In the genomic region with DNA sequence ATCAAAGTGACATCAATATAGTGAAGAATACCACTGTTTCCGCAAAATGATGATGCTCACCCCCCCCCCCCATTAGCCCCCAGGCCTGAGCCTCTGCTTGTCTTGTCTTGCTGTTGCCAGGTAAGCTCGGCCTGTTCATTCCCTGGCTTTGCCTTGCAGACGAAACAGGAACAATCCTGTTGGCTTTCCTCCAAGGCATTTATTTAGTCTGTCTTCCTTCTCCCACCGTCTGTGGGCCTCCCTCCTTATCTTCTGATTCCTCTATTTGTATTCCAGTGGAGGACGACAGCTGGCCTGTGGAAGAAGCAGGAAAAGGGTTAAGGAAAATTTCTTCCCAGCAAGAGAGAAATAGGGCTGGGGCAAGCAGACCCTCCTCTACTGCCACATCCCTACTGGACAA, we compare ENCODE assay signal across 18 mouse cellular contexts.
DNase-seq lines count a peak whose midpoint lies in the region; ATAC-seq and TF ChIP-seq lines count a peak whose summit lies in the region.
"Had no signal": no experiment of that assay in that cellular context is flagged by ENCODE, and none has a peak within 500 bp of the region (broad histone marks: within the 10 kb centered on the region; RNA-seq: fewer than 3 reads in every experiment).

No protein-coding gene starts in this region.

- intact Hi-C loops in heart, postnatal 25 days (cut with DNase I), result no loop called here

- ATAC-seq in heart, embryonic 13.5 days (ENCODE audit: extremely low read depth, insufficient number of reproducible peaks, low FRiP score, low TSS enrichment), result no peak
- no peak for ATAC-seq in lung, postnatal 0 days
- ATAC-seq in embryonic facial prominence, embryonic 15.5 days (ENCODE audit: insufficient number of reproducible peaks, low FRiP score, low TSS enrichment, low read depth), result no peak
- peak; percentile 48 for ATAC-seq in stomach, embryonic 16.5 days (ENCODE audit: insufficient read depth, low FRiP score)

- H3K27me3 ChIP-seq in heart, embryonic 13.5 days (replicated peaks), result no peaks in the 10 kb centered on the region
- no peaks in the 10 kb centered on the region for H3K27me3 ChIP-seq in lung, postnatal 0 days (replicated peaks; ENCODE audit: insufficient read depth, low read length)
- H3K27me3 ChIP-seq in embryonic facial prominence, embryonic 15.5 days, result no peaks in the 10 kb centered on the region
- H3K27me3 ChIP-seq in stomach, embryonic 16.5 days (ENCODE audit: control insufficient read depth, insufficient read depth, low read length), result no peaks in the 10 kb centered on the region
- H3K27me3 ChIP-seq: Patski had no signal

- no peaks in the 10 kb centered on the region for H3K36me3 ChIP-seq in heart, embryonic 13.5 days
- H3K36me3 ChIP-seq in lung, postnatal 0 days (ENCODE audit: insufficient read depth, low read length), result no peaks in the 10 kb centered on the region
- no peaks in the 10 kb centered on the region for H3K36me3 ChIP-seq in embryonic facial prominence, embryonic 15.5 days
- no peaks in the 10 kb centered on the region for H3K36me3 ChIP-seq in stomach, embryonic 16.5 days (ENCODE audit: control insufficient read depth, insufficient read depth, low read length)
- H3K36me3 ChIP-seq: limb, embryonic 13.5 days had no signal

- WGBS in heart, embryonic 13.5 days, result 22% methylated on average over 5 of the region's 5 CpGs
- WGBS in lung, postnatal 0 days, result 18% methylated on average over 5 of the region's 5 CpGs
- WGBS in embryonic facial prominence, embryonic 15.5 days, result 25% methylated on average over 5 of the region's 5 CpGs
- WGBS in stomach, embryonic 16.5 days, result 17% methylated on average over 5 of the region's 5 CpGs

- no peak for TF ChIP-seq CTCF in lung, postnatal 0 days (IDR thresholded peaks at IDR 0.05)

- TF ChIP-seq EP300 in lung, postnatal 0 days (IDR thresholded peaks at IDR 0.05), result no peak

- H3K9me3 ChIP-seq in heart, embryonic 13.5 days, result no peaks in the 10 kb centered on the region
- no peaks in the 10 kb centered on the region for H3K9me3 ChIP-seq in lung, postnatal 0 days (ENCODE audit: low read length)
- H3K9me3 ChIP-seq in embryonic facial prominence, embryonic 15.5 days (replicated peaks), result no peaks in the 10 kb centered on the region
- no peaks in the 10 kb centered on the region for H3K9me3 ChIP-seq in stomach, embryonic 16.5 days (replicated peaks; ENCODE audit: control insufficient read depth, low read length)
- H3K9me3 ChIP-seq: limb, embryonic 13.5 days had no signal

- peaks cover 22% of the 10 kb centered on the region for H3K4me1 ChIP-seq in heart, embryonic 13.5 days
- H3K4me1 ChIP-seq in lung, postnatal 0 days (ENCODE audit: insufficient read depth, low read depth, low read length), result no peaks in the 10 kb centered on the region; the same call in 1 of the 2 replicates
- H3K4me1 ChIP-seq in embryonic facial prominence, embryonic 15.5 days, result peaks cover 10% of the 10 kb centered on the region; the same call in 1 of the 2 replicates
- H3K4me1 ChIP-seq in stomach, embryonic 16.5 days (ENCODE audit: control insufficient read depth, insufficient read depth, low read length), result peaks cover 37% of the 10 kb centered on the region

- H3K4me3 ChIP-seq in heart, embryonic 13.5 days, result no peak overlapping the region
- no peak overlapping the region for H3K4me3 ChIP-seq in lung, postnatal 0 days (ENCODE audit: low read depth, low read length)
- H3K4me3 ChIP-seq in embryonic facial prominence, embryonic 15.5 days (replicated peaks), result no peak overlapping the region
- no peak overlapping the region for H3K4me3 ChIP-seq in stomach, embryonic 16.5 days (replicated peaks; ENCODE audit: low read length)
- H3K4me3 ChIP-seq: erythroblast, embryonic 14.5 days; left cerebral cortex, adult 2 months; limb, embryonic 13.5 days had no signal

- H3K9ac ChIP-seq in heart, embryonic 13.5 days, result no peak overlapping the region
- no peak overlapping the region for H3K9ac ChIP-seq in lung, postnatal 0 days (replicated peaks; ENCODE audit: low read depth)
- no peak overlapping the region for H3K9ac ChIP-seq in embryonic facial prominence, embryonic 15.5 days
- no peak overlapping the region for H3K9ac ChIP-seq in stomach, embryonic 16.5 days (ENCODE audit: low read length)
- H3K9ac ChIP-seq: limb, embryonic 13.5 days had no signal

- DNase-seq in heart, postnatal 25 days (ENCODE audit: low spot score), result no peak
- DNase-seq in lung, postnatal 0 days (ENCODE audit: low spot score), result peak; percentile 19
- no peak for DNase-seq in lung, postnatal 10 days
- DNase-seq in thymus, postnatal 36 days, result no peak
- DNase-seq: adrenal gland, postnatal 36 days; cerebellum, adult 9-11 months; gastrocnemius, postnatal 10 days; kidney, adult 2 months; lung, postnatal 14 days; right cerebral cortex, postnatal 25 days had no signal

- no peak overlapping the region for H3K4me2 ChIP-seq in heart, embryonic 13.5 days
- H3K4me2 ChIP-seq in lung, postnatal 0 days (replicated peaks; ENCODE audit: low read depth, low read length), result no peak overlapping the region
- no peak overlapping the region for H3K4me2 ChIP-seq in embryonic facial prominence, embryonic 15.5 days (replicated peaks)
- H3K4me2 ChIP-seq in stomach, embryonic 16.5 days (ENCODE audit: low read depth, low read length), result no peak overlapping the region
- H3K4me2 ChIP-seq: limb, embryonic 13.5 days; midbrain, embryonic 11.5 days had no signal

- 0 out of 2 replicates have a peak overlapping the region, but pooled peaks have one; percentile 4 for H3K27ac ChIP-seq in heart, embryonic 13.5 days (replicated peaks)
- no peak overlapping the region for H3K27ac ChIP-seq in lung, postnatal 0 days (ENCODE audit: low read length)
- H3K27ac ChIP-seq in embryonic facial prominence, embryonic 15.5 days (replicated peaks), result peak overlapping the region; percentile 70
- H3K27ac ChIP-seq in stomach, embryonic 16.5 days (ENCODE audit: low read length), result peak overlapping the region; percentile 82
- H3K27ac ChIP-seq: left cerebral cortex, adult 2 months; limb, embryonic 13.5 days had no signal
